In genomic region chr16:14939552-14939951, GRCm38 (mm10) we compare ENCODE assay signal across 18 mouse cellular contexts. TPM values are rescaled to one million over a fixed set of nuclear protein-coding genes. Genes with fewer than 3 reads are reported as not detected.
A peak's percentile ranks its signal among the peaks of the same experiment; 100 is the strongest.
DNase-seq lines count a peak whose midpoint lies in the region; ATAC-seq and TF ChIP-seq lines count a peak whose summit lies in the region.
"Had no signal": no experiment of that assay in that cellular context is flagged by ENCODE, and none has a peak within 500 bp of the region (broad histone marks: within the 10 kb centered on the region; RNA-seq: fewer than 3 reads in every experiment).

No protein-coding gene starts in this region.

- H3K27me3 ChIP-seq in heart, embryonic 10.5 days (ENCODE audit: insufficient read depth, poor library complexity, severe bottlenecking), result peaks cover 14% of the 10 kb centered on the region; the same call in 1 of the 2 replicates
- no peaks in the 10 kb centered on the region for H3K27me3 ChIP-seq in lung, postnatal 0 days (replicated peaks; ENCODE audit: insufficient read depth, low read length)
- no peaks in the 10 kb centered on the region for H3K27me3 ChIP-seq in liver, embryonic 11.5 days (replicated peaks; ENCODE audit: control insufficient read depth, insufficient read depth, low read length)
- no peaks in the 10 kb centered on the region for H3K27me3 ChIP-seq in stomach, embryonic 16.5 days (ENCODE audit: control insufficient read depth, insufficient read depth, low read length)
- H3K27me3 ChIP-seq in midbrain, embryonic 11.5 days (ENCODE audit: control insufficient read depth, insufficient read depth, low read length), result no peaks in the 10 kb centered on the region
- H3K27me3 ChIP-seq: hindbrain, embryonic 12.5 days; midbrain, embryonic 12.5 days had no signal

- no peaks in the 10 kb centered on the region for H3K4me1 ChIP-seq in heart, embryonic 10.5 days
- H3K4me1 ChIP-seq in lung, postnatal 0 days (ENCODE audit: insufficient read depth, low read depth, low read length), result peaks cover 13% of the 10 kb centered on the region; the same call in 1 of the 2 replicates
- no peaks in the 10 kb centered on the region for H3K4me1 ChIP-seq in liver, embryonic 11.5 days (replicated peaks; ENCODE audit: control insufficient read depth, insufficient read depth, low read length)
- peaks cover 20% of the 10 kb centered on the region for H3K4me1 ChIP-seq in stomach, embryonic 16.5 days (ENCODE audit: control insufficient read depth, insufficient read depth, low read length)
- H3K4me1 ChIP-seq in midbrain, embryonic 11.5 days (ENCODE audit: control insufficient read depth, insufficient read depth, low read length), result no peaks in the 10 kb centered on the region
- H3K4me1 ChIP-seq: hindbrain, embryonic 12.5 days; midbrain, embryonic 12.5 days had no signal

- no peak for TF ChIP-seq CTCF in lung, postnatal 0 days (IDR thresholded peaks at IDR 0.05)

- peak; percentile 16 for DNase-seq in heart, adult 18-20 months
- no peak for DNase-seq in heart, embryonic 10.5 days (ENCODE audit: low spot score)
- DNase-seq in lung, postnatal 0 days (ENCODE audit: low spot score), result peak; percentile 69
- no peak for DNase-seq in lung, postnatal 14 days
- no peak for DNase-seq in liver, embryonic 11.5 days (ENCODE audit: low spot score)
- no peak for DNase-seq in cerebellum, adult 11-12 months
- no peak for DNase-seq in midbrain, embryonic 11.5 days (ENCODE audit: low spot score, missing footprints)
- DNase-seq: kidney, adult 8-10 months; retina, postnatal 1 day; spleen, adult 18-20 months; thymus, adult 2 months had no signal

- peak; percentile 24 for ATAC-seq in lung, postnatal 0 days
- ATAC-seq in liver, embryonic 11.5 days (replicated peaks; ENCODE audit: low FRiP score), result peak; percentile 74
- ATAC-seq in stomach, embryonic 16.5 days (ENCODE audit: insufficient read depth, low FRiP score), result no peak
- ATAC-seq in midbrain, embryonic 11.5 days (ENCODE audit: low FRiP score), result no peak
- ATAC-seq: activated CD4-positive, CD25-positive, alpha-beta regulatory T cell, adult 4 months had no signal

- no peak overlapping the region for H3K9ac ChIP-seq in lung, postnatal 0 days (replicated peaks; ENCODE audit: low read depth)
- no peak overlapping the region for H3K9ac ChIP-seq in liver, embryonic 11.5 days (ENCODE audit: low read depth, low read length)
- no peak overlapping the region for H3K9ac ChIP-seq in stomach, embryonic 16.5 days (ENCODE audit: low read length)
- no peak overlapping the region for H3K9ac ChIP-seq in midbrain, embryonic 11.5 days (ENCODE audit: low read length)
- H3K9ac ChIP-seq: hindbrain, embryonic 12.5 days; midbrain, embryonic 12.5 days had no signal

- no peak overlapping the region for H3K4me3 ChIP-seq in heart, embryonic 10.5 days
- H3K4me3 ChIP-seq in lung, postnatal 0 days (ENCODE audit: low read depth, low read length), result no peak overlapping the region
- H3K4me3 ChIP-seq in liver, embryonic 11.5 days (ENCODE audit: low read depth, low read length), result no peak overlapping the region
- H3K4me3 ChIP-seq in stomach, embryonic 16.5 days (replicated peaks; ENCODE audit: low read length), result no peak overlapping the region
- no peak overlapping the region for H3K4me3 ChIP-seq in midbrain, embryonic 11.5 days (ENCODE audit: low read depth, low read length)
- H3K4me3 ChIP-seq: erythroblast, embryonic 14.5 days; hindbrain, embryonic 12.5 days; midbrain, embryonic 12.5 days had no signal

- H3K4me2 ChIP-seq in lung, postnatal 0 days (replicated peaks; ENCODE audit: low read depth, low read length), result no peak overlapping the region
- H3K4me2 ChIP-seq in liver, embryonic 11.5 days, result no peak overlapping the region
- peak overlapping the region; percentile 9; the same call in 1 of the 2 replicates for H3K4me2 ChIP-seq in stomach, embryonic 16.5 days (ENCODE audit: low read depth, low read length)
- H3K4me2 ChIP-seq in midbrain, embryonic 11.5 days, result no peak overlapping the region
- H3K4me2 ChIP-seq: hindbrain, embryonic 12.5 days; midbrain, embryonic 12.5 days had no signal

- no peaks in the 10 kb centered on the region for H3K9me3 ChIP-seq in heart, embryonic 10.5 days
- H3K9me3 ChIP-seq in lung, postnatal 0 days (ENCODE audit: low read length), result no peaks in the 10 kb centered on the region
- no peaks in the 10 kb centered on the region for H3K9me3 ChIP-seq in liver, embryonic 11.5 days (ENCODE audit: control insufficient read depth, low read length)
- no peaks in the 10 kb centered on the region for H3K9me3 ChIP-seq in stomach, embryonic 16.5 days (replicated peaks; ENCODE audit: control insufficient read depth, low read length)
- no peaks in the 10 kb centered on the region for H3K9me3 ChIP-seq in midbrain, embryonic 11.5 days (ENCODE audit: control insufficient read depth, low read length)
- H3K9me3 ChIP-seq: hindbrain, embryonic 12.5 days; midbrain, embryonic 12.5 days had no signal

- no peak for TF ChIP-seq EP300 in lung, postnatal 0 days (IDR thresholded peaks at IDR 0.05)

- no peaks in the 10 kb centered on the region for H3K36me3 ChIP-seq in heart, embryonic 10.5 days
- no peaks in the 10 kb centered on the region for H3K36me3 ChIP-seq in lung, postnatal 0 days (ENCODE audit: insufficient read depth, low read length)
- no peaks in the 10 kb centered on the region for H3K36me3 ChIP-seq in liver, embryonic 11.5 days (ENCODE audit: control insufficient read depth, insufficient read depth, low read length)
- H3K36me3 ChIP-seq in stomach, embryonic 16.5 days (ENCODE audit: control insufficient read depth, insufficient read depth, low read length), result no peaks in the 10 kb centered on the region
- no peaks in the 10 kb centered on the region for H3K36me3 ChIP-seq in midbrain, embryonic 11.5 days (ENCODE audit: control insufficient read depth, insufficient read depth, low read length)
- H3K36me3 ChIP-seq: hindbrain, embryonic 12.5 days; midbrain, embryonic 12.5 days had no signal

- 51% methylated on average over 1 of the region's 1 CpGs for WGBS in heart, embryonic 10.5 days
- 36% methylated on average over 1 of the region's 1 CpGs for WGBS in lung, postnatal 0 days
- WGBS in liver, embryonic 11.5 days, result 53% methylated on average over 1 of the region's 1 CpGs
- WGBS in stomach, embryonic 16.5 days, result 33% methylated on average over 1 of the region's 1 CpGs
- WGBS in midbrain, embryonic 11.5 days, result 59% methylated on average over 1 of the region's 1 CpGs

- no peak overlapping the region for H3K27ac ChIP-seq in heart, embryonic 10.5 days
- peak overlapping the region; percentile 81 for H3K27ac ChIP-seq in lung, postnatal 0 days (ENCODE audit: low read length)
- no peak overlapping the region for H3K27ac ChIP-seq in liver, embryonic 11.5 days (ENCODE audit: low read depth, low read length)
- peak overlapping the region; percentile 86 for H3K27ac ChIP-seq in stomach, embryonic 16.5 days (ENCODE audit: low read length)
- H3K27ac ChIP-seq in midbrain, embryonic 11.5 days (ENCODE audit: low read depth, low read length), result no peak overlapping the region
- H3K27ac ChIP-seq: hindbrain, embryonic 12.5 days; midbrain, embryonic 12.5 days had no signal

RNA-seq across cellular contexts. Expression of gene Efcab1, which starts 33.1 kb away (rescaled TPM):
- total RNA-seq in heart, adult 18-20 months (2021), result not detected
- polyA plus RNA-seq in heart, embryonic 10.5 days (2016; fragmentation: Nextera tagmentation; extraction: Ambion mirVana), result 4.0 and 5.2 TPM in 2 replicates
- 11.4 and 14.6 TPM in 2 replicates for polyA plus RNA-seq in lung, postnatal 0 days (2015; fragmentation: Nextera tagmentation; extraction: Ambion mirVana)
- polyA plus RNA-seq in liver, embryonic 11.5 days (2014; fragmentation: Nextera tagmentation; extraction: Ambion mirVana), result 1.1 and 1.2 TPM in 2 replicates
- 14.4 and 16.3 TPM in 2 replicates for polyA plus RNA-seq in stomach, embryonic 16.5 days (2015; fragmentation: Nextera tagmentation; extraction: Ambion mirVana)
- polyA plus RNA-seq in midbrain, embryonic 11.5 days (2014; fragmentation: Nextera tagmentation; extraction: Ambion mirVana), result 11.8 and 15.1 TPM in 2 replicates
- total RNA-seq: MEL had no signal
- polyA plus RNA-seq: activated CD4-positive, CD25-positive, alpha-beta regulatory T cell, adult 4 months; C2C12; erythroblast, embryonic 14.5 days had no signal

Comparison
In these comparisons a context has a peak if more than half of its experiments do, and no peak if none do; other contexts are left out.
1. DNase-seq: peak in heart, adult 18-20 months (2 of 2) and lung, postnatal 0 days (single experiment); none in heart, embryonic 10.5 days (single experiment), lung, postnatal 14 days (single experiment), liver, embryonic 11.5 days (single experiment), cerebellum, adult 11-12 months (single experiment) and midbrain, embryonic 11.5 days (single experiment).
2. H3K27ac ChIP-seq: peak in lung, postnatal 0 days (single experiment) and stomach, embryonic 16.5 days (single experiment); none in heart, embryonic 10.5 days (single experiment), liver, embryonic 11.5 days (single experiment) and midbrain, embryonic 11.5 days (single experiment).
3. ATAC-seq: peak in lung, postnatal 0 days (single experiment) and liver, embryonic 11.5 days (single experiment); none in stomach, embryonic 16.5 days (single experiment) and midbrain, embryonic 11.5 days (single experiment).